Mouse (Mus musculus) liver, postnatal 0 days (tissue): ENCODE results near the gene Tesc. TPM values are rescaled to one million over a fixed set of nuclear protein-coding genes. Genes with fewer than 3 reads are reported as not detected.
A peak's percentile ranks its signal among the peaks of the same experiment; 100 is the strongest.

Experiments
- ATAC-seq: fragments of 200-750 bp; cut with Nextera tagmentation; 2 replicates; pipeline ENCODE4 v1.8.0; 2017; ENCODE audit warnings: mild to moderate bottlenecking, moderate library complexity
- DNase-seq: peaks from one replicate; pipeline ENCODE4 v3.0.0-alpha.2; 2016
- H3K27ac ChIP-seq: fragments of 300-500 bp; sonication (generic); 2 replicates; pipeline ENCODE4 v1.5.1; 2014; ENCODE audit warnings: antibody characterized with exemption, moderate library complexity, mild to moderate bottlenecking, low read depth
- H3K27me3 ChIP-seq: fragments of 300-500 bp; sonication (generic); 2 replicates; pipeline ENCODE4 v1.6.1; 2014; ENCODE audit warnings: low read length, control low read depth, mixed read lengths; ENCODE audit not compliant: insufficient read depth
- H3K36me3 ChIP-seq: fragments of 300-500 bp; sonication (generic); replicated peaks from 2 replicates; pipeline ENCODE4 v1.6.1; 2014; ENCODE audit warnings: mild to moderate bottlenecking, control low read depth, low read length, moderate library complexity, mixed read lengths; ENCODE audit not compliant: insufficient read depth
- H3K4me1 ChIP-seq: fragments of 300-500 bp; sonication (generic); 2 replicates; pipeline ENCODE4 v1.6.1; 2014; ENCODE audit warnings: antibody characterized with exemption, mild to moderate bottlenecking, control low read depth; ENCODE audit not compliant: insufficient read depth
- H3K4me2 ChIP-seq: fragments of 300-500 bp; sonication (generic); 2 replicates; pipeline ENCODE4 v1.6.1; 2014; ENCODE audit warnings: low read depth, mild to moderate bottlenecking, low read length, moderate library complexity, mixed read lengths
- H3K4me3 ChIP-seq: fragments of 300-500 bp; sonication (generic); 2 replicates; pipeline ENCODE4 v1.5.1; 2014; ENCODE audit warnings: low read depth, low read length
- H3K9ac ChIP-seq: fragments of 300-500 bp; sonication (generic); replicated peaks from 2 replicates; pipeline ENCODE4 v1.6.1; 2014; ENCODE audit warnings: mild to moderate bottlenecking, moderate library complexity
- H3K9me3 ChIP-seq: fragments of 300-500 bp; sonication (generic); 2 replicates; pipeline ENCODE4 v1.6.1; 2016; ENCODE audit warnings: mild to moderate bottlenecking, control low read depth, low read length, mixed read lengths
- CTCF ChIP-seq: sonication (generic); IDR thresholded peaks from 2 replicates; pipeline ENCODE4 v1.5.1; 2016; ENCODE audit warnings: antibody characterized with exemption, low read depth
- EP300 ChIP-seq: IDR thresholded peaks from 2 replicates; pipeline ENCODE4 v1.6.1; 2016; ENCODE audit warnings: antibody characterized with exemption, low read depth, mild to moderate bottlenecking
- WGBS: fragments of 180-500 bp; shearing (Covaris S2); extraction: QIAGEN DNeasy Blood & Tissue Kit; methylation state at CpG from one replicate; pipeline ENCODE4 v1.1.7; 2014; ENCODE audit not compliant: insufficient replicate concordance; 5-methylcytosine and 5-hydroxymethylcytosine counted together
- polyA plus RNA-seq: library from polyadenylated mRNA; unstranded; fragments of >200 nt; fragmentation: Nextera tagmentation; extraction: Ambion mirVana; gene quantifications from 2 replicates; pipeline ENCODE4 v1.2.1, GENCODE M21; 2015

Gene Tesc
- polyA plus RNA-seq, 1 experiment from 2014 or later, result 4.5 TPM

GRCm38 (mm10) chr5:118066828-118067227 is 39.3 kb downstream of the Tesc start:
- Histone ChIP-seq H3K36me3 (peaks cover 24% of the 10 kb centered on the region), H3K27ac (no peak overlapping the region), H3K4me1 (no peaks in the 10 kb centered on the region), H3K9me3 (no peaks in the 10 kb centered on the region), H3K27me3 (no peaks in the 10 kb centered on the region), H3K9ac (no peak overlapping the region), H3K4me3 (no peak overlapping the region), H3K4me2 (no peak overlapping the region)
- WGBS, result 65% methylated on average over 5 of the region's 5 CpGs
- DNase-seq, result peak; percentile 76
- TF ChIP-seq EP300 (no peak), CTCF (peak; percentile 79)
- peak; percentile 35; the same call in 1 of the 2 replicates for ATAC-seq

- Histone ChIP-seq H3K36me3 (peaks cover 27% of the 10 kb centered on the region), H3K9ac (no peak overlapping the region), H3K4me1 (no peaks in the 10 kb centered on the region), H3K27me3 (no peaks in the 10 kb centered on the region), H3K27ac (no peak overlapping the region), H3K4me3 (no peak overlapping the region), H3K9me3 (no peaks in the 10 kb centered on the region), H3K4me2 (no peak overlapping the region)
- 84% methylated on average over 4 of the region's 4 CpGs for WGBS
- no peak for ATAC-seq
- no peak for TF ChIP-seq CTCF
- no peak for TF ChIP-seq EP300
- DNase-seq, result no peak
These were observed 40.0 kb downstream of the Tesc start for GRCm38 (mm10) chr5:118067572-118067971.

- WGBS, result 74% methylated on average over 9 of the region's 9 CpGs
- DNase-seq (no peak), ATAC-seq (no peak)
- H3K4me1 ChIP-seq, result no peaks in the 10 kb centered on the region
- peaks cover 30% of the 10 kb centered on the region for H3K36me3 ChIP-seq
- H3K27me3 ChIP-seq, result no peaks in the 10 kb centered on the region
- no peaks in the 10 kb centered on the region for H3K9me3 ChIP-seq
- H3K4me3 ChIP-seq, result no peak overlapping the region
- no peak overlapping the region for H3K27ac ChIP-seq
- TF ChIP-seq EP300, result no peak
- TF ChIP-seq CTCF, result no peak
- H3K9ac ChIP-seq, result no peak overlapping the region
- H3K4me2 ChIP-seq, result no peak overlapping the region
These were observed 40.5 kb downstream of the Tesc start for GRCm38 (mm10) chr5:118067984-118068494.

- DNase-seq (peak; percentile 68), ATAC-seq (peak; percentile 51)
- no peaks in the 10 kb centered on the region for H3K4me1 ChIP-seq
- TF ChIP-seq EP300, result no peak
- peak; percentile 87 for TF ChIP-seq CTCF
- no peak overlapping the region for H3K9ac ChIP-seq
- peaks cover 37% of the 10 kb centered on the region for H3K36me3 ChIP-seq
- no peak overlapping the region for H3K4me2 ChIP-seq
- no peaks in the 10 kb centered on the region for H3K9me3 ChIP-seq
- 40% methylated on average over 9 of the region's 9 CpGs for WGBS
- no peaks in the 10 kb centered on the region for H3K27me3 ChIP-seq
- H3K27ac ChIP-seq, result no peak overlapping the region
- H3K4me3 ChIP-seq, result no peak overlapping the region
These were observed 41.8 kb downstream of the Tesc start for GRCm38 (mm10) chr5:118069315-118069714.

GRCm38 (mm10) chr5:118071766-118072165 is 44.2 kb downstream of the Tesc start:
- Histone ChIP-seq H3K27ac (no peak overlapping the region), H3K9me3 (no peaks in the 10 kb centered on the region), H3K27me3 (no peaks in the 10 kb centered on the region), H3K4me2 (no peak overlapping the region), H3K9ac (no peak overlapping the region), H3K36me3 (peaks cover 45% of the 10 kb centered on the region), H3K4me3 (no peak overlapping the region), H3K4me1 (no peaks in the 10 kb centered on the region)
- 65% methylated on average over 5 of the region's 5 CpGs for WGBS
- ATAC-seq, result no peak
- no peak for DNase-seq
- TF ChIP-seq EP300, result no peak
- no peak for TF ChIP-seq CTCF

- 88% methylated on average over 15 of the region's 15 CpGs for WGBS
- Histone ChIP-seq H3K9ac (no peak overlapping the region), H3K4me2 (no peak overlapping the region), H3K36me3 (peaks cover 44% of the 10 kb centered on the region), H3K27me3 (no peaks in the 10 kb centered on the region), H3K27ac (no peak overlapping the region), H3K4me1 (no peaks in the 10 kb centered on the region), H3K9me3 (no peaks in the 10 kb centered on the region), H3K4me3 (no peak overlapping the region)
- DNase-seq (no peak), ATAC-seq (no peak)
- TF ChIP-seq EP300, result no peak
- no peak for TF ChIP-seq CTCF
These were observed 45.8 kb downstream of the Tesc start for GRCm38 (mm10) chr5:118073213-118073773.
